Mouse (Mus musculus) heart, postnatal 10 days (tissue): ENCODE measurements around the gene Cse1l. TPM values are rescaled to one million over a fixed set of nuclear protein-coding genes. Genes with fewer than 3 reads are reported as not detected.
A peak's percentile ranks its signal among the peaks of the same experiment; 100 is the strongest.

Source experiments
- DNase-seq, 2 experiments: peaks; one replicate each; pipeline ENCODE4 v3.0.0; 2021
- intact Hi-C: fragments of 180-260 bp; cut with DNase I; formaldehyde crosslinking; loops from one replicate; pipeline ENCODE4 v1.15.1; 2025
- total RNA-seq, 2 experiments: library from RNA; stranded (reverse); gene quantifications; 2 replicates each; pipeline ENCODE4 v1.2.3; 2021

The Cse1l gene
- total RNA-seq, 2 experiments from 2014 or later = 48.0 to 53.0 TPM

GRCm38 (mm10) chr2:166963257-166963656 lies 57.4 kb downstream of the Cse1l start:
- DNase-seq = no peak
- intact Hi-C loops = no loop called here

- intact Hi-C loops = no loop called here
- DNase-seq = no peak
Observed at GRCm38 (mm10) chr2:166964773-166965172, 58.9 kb downstream of the Cse1l start.

GRCm38 (mm10) chr2:166973153-166973552 lies 67.3 kb downstream of the Cse1l start:
- intact Hi-C loops = no loop called here
- no peak for DNase-seq

- DNase-seq = no peak
- intact Hi-C loops = no loop called here
Observed at GRCm38 (mm10) chr2:166974177-166974872, 68.5 kb downstream of the Cse1l start.

- intact Hi-C loops = no loop called here
- DNase-seq = peak in 1 of 2 experiments; percentile 25
Observed at GRCm38 (mm10) chr2:166976356-166976755, 70.5 kb downstream of the Cse1l start.

- intact Hi-C loops = no loop called here
- DNase-seq = no peak
Observed at GRCm38 (mm10) chr2:166977490-166977889, 71.7 kb downstream of the Cse1l start.

GRCm38 (mm10) chr2:166980161-166980560 lies 74.3 kb downstream of the Cse1l start:
- intact Hi-C loops = no loop called here
- DNase-seq = no peak

- DNase-seq = no peak
Observed at GRCm38 (mm10) chr2:166983351-166983894, 77.6 kb downstream of the Cse1l start.

GRCm38 (mm10) chr2:166990861-166991260 lies 85.0 kb downstream of the Cse1l start:
- DNase-seq = no peak
- intact Hi-C loops = no loop called here

More at GRCm38 (mm10) chr2:166983351-166983894, 77.6 kb downstream of the Cse1l start:
- intact Hi-C loops = no loop called here

GRCm38 (mm10) chr2:166991945-166992344 lies 86.1 kb downstream of the Cse1l start:
- intact Hi-C loops = loop anchor here (2.0 kb wide), 1 partner anchor 13 kb away; no protein-coding TSS in a partner anchor
- no peak for DNase-seq

GRCm38 (mm10) chr2:166995021-166995795 lies 89.4 kb downstream of the Cse1l start:
- intact Hi-C loops = no loop called here
- peak; percentile 27 to 38 for DNase-seq

Other genes with a start within 250 kb of the Cse1l start
- 10 to 100 TPM; 12.1 to 17.7 TPM for gene Prex1, start 192.2 kb upstream of the Cse1l start, total RNA-seq
- 1 to 10 TPM; 3.0 to 3.2 TPM for gene Trp53rkb, start 113.5 kb upstream of the Cse1l start, total RNA-seq
- 10 to 100 TPM; 40.1 to 43.4 TPM for gene Arfgef2, start 100.5 kb upstream of the Cse1l start, total RNA-seq
- 10 to 100 TPM; 54.2 TPM for gene Stau1, start 90.3 kb downstream of the Cse1l start, total RNA-seq
- 10 to 100 TPM; 17.5 to 18.3 TPM for gene Ddx27, start 109.2 kb downstream of the Cse1l start, total RNA-seq
- gene Znfx1, start 157.0 kb downstream of the Cse1l start, total RNA-seq = 10 to 100 TPM; 29.0 to 31.3 TPM